Mouse (Mus musculus) G1E-ER4 (cell line): ENCODE results near the gene Lysmd2. TPM values are rescaled to one million over a fixed set of nuclear protein-coding genes. Genes with fewer than 3 reads are reported as not detected.

ENCODE experiments used
- GATA1 ChIP-seq: IDR thresholded peaks from one replicate; pipeline ENCODE4 v1.8.0; 2012; ENCODE audit warnings: low read length, inconsistent platforms
- polyA plus RNA-seq: library from polyadenylated mRNA; stranded (reverse); fragments of >175 nt; gene quantifications from 2 replicates; pipeline ENCODE4 v1.2.3, GENCODE M21; 2012

Gene Lysmd2
- polyA plus RNA-seq, 1 experiment: not detected

DNA sequence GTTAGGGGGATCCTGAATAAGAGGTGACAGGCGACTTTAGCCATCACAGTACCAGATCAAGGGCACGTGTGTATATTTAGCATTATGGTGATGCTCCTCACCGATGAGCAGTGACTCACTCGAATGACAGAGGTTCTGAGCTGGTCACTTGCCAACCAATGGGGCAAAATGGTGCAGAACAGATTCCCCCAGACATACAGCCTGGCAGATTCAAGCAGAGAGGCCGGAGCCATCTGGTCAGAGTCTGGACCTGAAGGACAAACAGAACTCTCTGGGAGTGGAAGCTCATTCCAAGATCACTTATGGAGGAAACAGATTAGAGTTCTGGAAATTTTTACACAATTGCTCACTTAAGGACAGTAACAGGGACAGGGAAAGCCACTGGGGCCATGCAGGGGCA, 41.1 kb downstream of the Lysmd2 start:
- no peak for TF ChIP-seq GATA1

DNA sequence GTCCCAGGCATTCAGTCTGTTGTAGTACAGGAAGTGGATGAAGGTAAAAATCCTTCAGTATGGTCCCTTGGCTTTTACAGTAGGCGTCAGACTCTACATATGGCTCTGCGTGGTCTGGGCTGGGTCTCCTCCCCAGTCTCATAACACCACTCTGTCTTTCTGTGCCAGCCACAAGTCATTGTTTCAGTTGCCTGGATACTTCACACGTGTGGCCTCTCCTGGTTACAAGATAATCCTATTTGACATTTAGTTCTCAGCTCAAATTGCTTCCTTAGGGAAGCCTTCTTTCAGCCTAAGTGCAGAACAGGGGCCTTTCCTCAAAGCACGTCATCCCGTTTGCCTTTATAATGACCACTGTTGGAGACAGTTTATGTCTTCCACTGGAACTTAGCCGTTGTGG, 47.2 kb downstream of the Lysmd2 start:
- no peak for TF ChIP-seq GATA1

DNA sequence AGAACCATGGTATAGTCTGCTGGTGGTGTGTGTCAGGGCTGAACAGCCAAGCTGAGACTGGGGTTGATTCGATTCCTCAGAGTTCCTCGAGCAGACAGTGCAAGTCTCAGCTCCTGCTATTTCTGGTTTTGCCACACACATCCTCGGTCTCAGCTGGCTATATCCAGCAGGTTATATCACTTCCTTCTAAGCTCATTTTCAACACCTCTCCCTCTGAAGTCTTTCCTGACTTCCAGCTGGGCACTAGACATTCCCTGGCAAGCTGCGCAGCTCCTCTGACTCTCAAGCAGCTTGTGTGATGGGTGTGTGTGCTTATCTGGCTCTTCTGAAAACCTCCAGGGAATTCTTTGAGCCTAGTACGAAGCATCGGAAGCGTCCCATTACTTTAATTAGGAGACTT, 50.7 kb downstream of the Lysmd2 start:
- TF ChIP-seq GATA1: no peak

DNA sequence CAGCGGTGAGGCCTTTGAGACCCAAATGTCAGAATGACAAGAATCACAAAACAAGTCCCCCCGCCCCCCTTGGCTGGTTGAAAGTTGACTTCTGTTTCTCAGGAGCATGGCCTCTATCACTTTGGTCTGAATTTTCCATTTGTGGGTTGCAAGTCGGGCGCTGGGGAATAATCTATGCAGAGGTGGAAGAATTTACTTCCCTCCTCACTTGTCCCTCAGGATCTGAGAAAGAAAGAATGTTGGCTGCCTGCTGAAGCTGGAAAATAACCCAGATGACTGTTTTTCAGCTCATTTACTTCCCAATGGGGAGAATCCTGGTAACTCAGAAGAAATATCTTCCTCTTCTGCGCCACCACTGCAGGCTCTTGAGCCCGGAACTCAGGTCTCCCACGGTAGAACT, 52.8 kb downstream of the Lysmd2 start:
- TF ChIP-seq GATA1: no peak

DNA sequence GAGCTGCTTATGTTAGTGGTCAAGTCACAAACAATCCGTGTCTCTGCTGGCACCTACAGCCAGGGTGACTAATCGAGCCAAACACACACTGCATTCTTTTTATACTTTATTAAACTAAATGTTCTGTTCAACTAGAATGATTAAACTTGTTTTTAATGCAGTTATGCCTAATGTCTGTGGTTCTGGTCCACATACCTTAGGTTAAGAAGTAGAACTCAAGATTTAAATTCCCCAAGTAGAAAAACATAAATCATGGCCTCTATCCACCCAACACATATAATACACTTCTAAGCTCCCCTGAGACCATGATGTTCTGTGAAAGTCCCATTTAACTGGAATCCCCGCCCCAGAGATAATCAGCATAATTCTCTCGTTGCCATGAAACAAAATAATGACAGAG, 54.1 kb downstream of the Lysmd2 start:
- TF ChIP-seq GATA1: no peak

DNA sequence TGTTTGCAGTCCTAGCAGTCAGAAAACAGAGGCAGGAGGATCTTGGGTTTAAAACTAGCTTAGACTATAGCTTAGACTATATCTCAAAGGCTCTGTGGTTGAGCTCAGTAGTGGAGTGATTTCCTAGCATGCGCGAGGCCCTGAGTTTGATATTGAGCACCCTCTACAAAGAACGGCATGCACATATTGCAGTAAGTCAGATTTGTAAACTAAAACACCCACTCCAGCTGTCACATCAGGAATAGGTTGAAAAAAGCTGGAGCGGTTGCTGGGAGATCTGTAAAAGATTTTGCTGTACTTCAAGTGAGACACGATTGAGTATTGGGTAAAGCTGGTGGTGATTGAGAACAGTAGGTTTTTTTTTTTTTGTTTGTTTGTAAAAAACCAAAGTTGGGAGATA, 55.1 kb downstream of the Lysmd2 start:
- no peak for TF ChIP-seq GATA1

DNA sequence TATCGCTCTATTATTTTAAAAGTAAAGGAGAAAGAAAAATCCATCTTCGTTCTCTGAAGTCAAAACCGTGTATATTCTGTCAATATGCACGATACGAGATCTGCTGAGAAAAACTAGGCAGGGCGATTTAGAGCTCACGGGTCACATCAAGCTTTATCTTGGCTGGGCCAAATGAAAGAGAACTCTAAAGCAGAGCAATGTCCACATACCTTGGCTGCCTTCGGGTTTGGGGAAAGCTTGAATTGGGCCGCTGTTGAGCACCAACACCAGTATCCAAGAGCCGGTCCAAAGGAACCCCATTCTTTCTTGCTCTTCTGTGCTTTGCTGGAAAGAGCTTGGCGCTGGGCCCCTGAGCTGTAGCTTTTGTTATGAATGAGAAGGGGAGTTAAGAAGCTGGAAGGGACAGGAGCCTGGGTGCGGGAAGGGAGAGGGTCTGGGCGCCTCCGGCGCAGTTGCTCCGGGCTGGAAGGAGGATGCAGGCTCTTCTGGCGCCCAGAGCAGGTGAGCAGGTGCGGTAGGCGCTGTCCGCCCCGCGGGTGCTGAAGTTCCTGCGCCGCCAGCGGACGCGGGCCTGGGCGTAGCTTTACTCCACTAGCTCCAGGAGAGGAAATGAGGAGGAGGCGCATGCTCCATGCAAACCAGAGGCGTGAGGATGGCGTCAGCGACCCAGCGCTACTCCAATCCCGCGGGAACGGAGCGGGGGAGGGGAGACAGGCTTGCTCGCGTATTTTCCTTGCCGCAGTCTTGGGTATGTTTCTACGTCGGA, 58.1 kb downstream of the Lysmd2 start, which contains the start of gene Scg3:
Gene Scg3, minus strand, starts transcription at position 631 of the 766 bp plus-strand sequence.
- no peak for TF ChIP-seq GATA1

DNA sequence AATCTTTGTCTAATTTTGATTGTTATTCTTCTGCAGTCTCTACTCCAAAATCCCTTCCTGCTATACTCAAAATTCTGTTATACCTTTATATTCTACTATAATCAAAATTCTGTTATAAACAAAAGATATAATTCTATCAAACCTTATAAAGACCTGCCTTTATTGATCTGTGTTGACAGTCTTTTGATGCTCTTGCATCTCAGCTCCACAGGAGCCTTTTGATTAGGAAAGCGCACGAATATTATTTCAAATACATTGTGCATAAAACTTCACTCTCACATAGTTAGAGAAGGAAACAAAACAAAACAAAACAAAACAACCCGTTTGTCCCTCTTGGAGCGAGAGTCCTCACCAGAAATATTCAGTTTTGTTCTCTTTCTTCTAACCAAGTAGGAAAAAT, 58.8 kb downstream of the Lysmd2 start:
- TF ChIP-seq GATA1: no peak

DNA sequence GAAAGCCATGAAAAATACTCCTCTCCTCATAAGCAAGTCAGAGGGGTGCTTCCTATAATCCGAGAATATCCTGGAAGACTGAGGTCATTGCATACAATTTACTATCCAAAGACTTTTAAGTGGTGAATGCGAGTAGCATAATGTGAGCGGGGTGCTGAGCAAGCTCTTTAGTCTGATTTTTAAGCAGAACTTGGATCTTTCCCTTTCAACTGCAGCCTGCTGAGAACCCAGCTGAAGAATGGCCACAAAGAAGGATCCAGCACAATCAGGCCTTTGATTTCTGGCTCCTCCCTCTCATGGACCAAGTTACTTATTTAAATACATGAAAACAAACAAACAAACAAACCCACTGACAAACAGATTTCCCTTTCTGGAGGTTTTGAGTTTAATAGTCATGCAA, 59.2 kb downstream of the Lysmd2 start:
- no peak for TF ChIP-seq GATA1

Other genes with a start within 250 kb of the Lysmd2 start
- 6.8 and 8.2 TPM in 2 replicates for gene Mapk6, start 215.7 kb upstream of the Lysmd2 start, polyA plus RNA-seq
- gene Leo1, start 184.2 kb upstream of the Lysmd2 start, polyA plus RNA-seq: 14.3 and 17.6 TPM in 2 replicates
- 12.3 and 14.1 TPM in 2 replicates for gene Tmod3, start 66.1 kb upstream of the Lysmd2 start, polyA plus RNA-seq
- not detected in 2 replicates for gene Tmod2, start 14.4 kb upstream of the Lysmd2 start, polyA plus RNA-seq
- not detected in 2 replicates for gene Scg3, start 58.3 kb downstream of the Lysmd2 start, polyA plus RNA-seq
- gene Bmp5, start 149.6 kb downstream of the Lysmd2 start, polyA plus RNA-seq: not detected in 2 replicates